Mouse (Mus musculus): ENCODE measurements around the gene Kcnh4. TPM values are rescaled to one million over a fixed set of nuclear protein-coding genes. Genes with fewer than 3 reads are reported as not detected.
A peak's percentile ranks its signal among the peaks of the same experiment; 100 is the strongest.

Kcnh4 gene
- total RNA-seq, 1 experiment from 2014 or later = not detected

GRCm38 (mm10) chr11:100738749-100739148, 21.0 kb downstream of the Kcnh4 start:
- ATAC-seq (replicated peaks; ENCODE audit: insufficient number of reproducible peaks, low FRiP score, low TSS enrichment, poor library complexity, severe bottlenecking) = no peak

DNA sequence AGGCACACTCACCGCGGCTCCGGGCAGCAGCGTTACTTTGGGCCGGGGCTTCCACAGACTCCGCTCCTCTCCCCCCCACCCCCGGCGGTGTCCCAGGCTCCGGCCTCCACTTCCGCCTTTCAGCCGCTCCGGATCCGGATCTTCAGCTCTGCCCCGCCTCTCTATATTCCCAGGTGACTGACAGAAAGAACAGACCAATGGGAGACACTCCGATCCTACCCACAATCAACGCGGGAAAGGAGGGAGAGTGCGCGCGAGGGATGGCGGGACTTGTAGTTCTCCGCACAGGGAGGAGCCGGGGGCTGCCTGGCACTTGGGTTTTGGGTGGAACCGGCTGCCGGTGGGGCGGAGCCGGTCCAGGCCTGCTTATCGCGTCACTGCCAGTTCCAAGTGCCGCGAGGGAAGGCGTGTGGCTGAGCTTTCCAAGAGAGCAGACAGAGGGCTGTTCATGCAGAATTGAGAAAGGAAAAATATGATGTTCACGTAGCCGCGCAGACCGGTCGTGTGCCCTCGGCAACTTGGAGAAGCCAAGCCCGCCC, 21.6 kb downstream of the Kcnh4 start, which contains the start of gene Rab5c:
Gene Rab5c, minus strand, starts transcription at position 150 of the 539 bp plus-strand sequence.
- peak; percentile 97 for ATAC-seq (replicated peaks; ENCODE audit: insufficient number of reproducible peaks, low FRiP score, low TSS enrichment, poor library complexity, severe bottlenecking)

GRCm38 (mm10) chr11:100737105-100737733, 22.5 kb downstream of the Kcnh4 start:
- ATAC-seq (replicated peaks; ENCODE audit: insufficient number of reproducible peaks, low FRiP score, low TSS enrichment, poor library complexity, severe bottlenecking) = no peak

- no peak for ATAC-seq (replicated peaks; ENCODE audit: insufficient number of reproducible peaks, low FRiP score, low TSS enrichment, poor library complexity, severe bottlenecking)
Measured at GRCm38 (mm10) chr11:100736746-100737080, 23.0 kb downstream of the Kcnh4 start.

GRCm38 (mm10) chr11:100735954-100736745, 23.6 kb downstream of the Kcnh4 start:
- ATAC-seq (replicated peaks; ENCODE audit: insufficient number of reproducible peaks, low FRiP score, low TSS enrichment, poor library complexity, severe bottlenecking) = no peak

- ATAC-seq (replicated peaks; ENCODE audit: insufficient number of reproducible peaks, low FRiP score, low TSS enrichment, poor library complexity, severe bottlenecking) = no peak
Measured at GRCm38 (mm10) chr11:100735134-100735865, 24.4 kb downstream of the Kcnh4 start.

GRCm38 (mm10) chr11:100730477-100731205, 29.1 kb downstream of the Kcnh4 start:
- ATAC-seq (replicated peaks; ENCODE audit: insufficient number of reproducible peaks, low FRiP score, low TSS enrichment, poor library complexity, severe bottlenecking) = no peak

GRCm38 (mm10) chr11:100729976-100730375, 29.8 kb downstream of the Kcnh4 start:
- no peak for ATAC-seq (replicated peaks; ENCODE audit: insufficient number of reproducible peaks, low FRiP score, low TSS enrichment, poor library complexity, severe bottlenecking)

DNA sequence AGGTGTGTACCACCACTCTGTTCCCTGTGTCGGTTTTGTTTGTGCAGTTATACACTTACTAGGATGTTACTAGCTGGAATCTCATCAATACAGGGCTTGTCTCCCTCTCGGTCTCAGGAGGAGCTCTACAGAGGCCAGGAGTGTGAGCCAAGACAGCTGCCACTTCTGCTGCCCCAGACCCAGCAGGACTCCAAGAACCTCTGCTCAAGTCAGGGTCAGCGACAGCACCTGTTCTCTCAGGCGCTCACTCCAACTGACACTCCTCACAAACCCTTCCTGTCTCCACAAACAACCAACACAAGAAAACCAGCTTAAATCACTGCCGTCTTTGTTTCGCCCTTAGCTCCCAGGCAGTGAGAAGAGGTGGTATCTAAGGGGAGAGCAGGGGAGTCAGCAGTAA, 31.1 kb downstream of the Kcnh4 start:
- no peak for ATAC-seq (replicated peaks; ENCODE audit: insufficient number of reproducible peaks, low FRiP score, low TSS enrichment, poor library complexity, severe bottlenecking)

DNA sequence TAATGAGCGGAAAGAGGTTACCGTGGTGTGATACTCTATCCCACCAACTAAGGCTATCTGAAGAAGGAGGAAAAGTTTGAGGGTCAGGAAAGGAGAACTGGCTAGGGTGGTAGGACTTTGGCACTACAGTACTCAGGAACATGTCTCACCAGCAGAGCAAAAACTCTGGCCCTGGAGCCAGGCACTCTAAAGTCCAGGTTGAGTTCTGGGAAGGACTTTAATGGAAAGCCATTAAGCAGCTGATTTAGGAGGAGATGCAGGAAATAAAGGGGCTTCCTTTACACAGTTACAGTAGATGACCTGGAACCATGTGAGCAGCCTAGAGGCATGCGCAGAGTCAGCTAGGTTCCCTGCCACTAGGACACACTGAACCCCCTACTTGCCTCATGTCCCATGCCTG, 32.5 kb downstream of the Kcnh4 start:
- ATAC-seq (replicated peaks; ENCODE audit: insufficient number of reproducible peaks, low FRiP score, low TSS enrichment, poor library complexity, severe bottlenecking) = no peak

GRCm38 (mm10) chr11:100724919-100725512, 34.7 kb downstream of the Kcnh4 start:
- ATAC-seq (replicated peaks; ENCODE audit: insufficient number of reproducible peaks, low FRiP score, low TSS enrichment, poor library complexity, severe bottlenecking) = no peak

GRCm38 (mm10) chr11:100722493-100723028, 37.2 kb downstream of the Kcnh4 start:
- ATAC-seq (replicated peaks; ENCODE audit: insufficient number of reproducible peaks, low FRiP score, low TSS enrichment, poor library complexity, severe bottlenecking) = no peak

GRCm38 (mm10) chr11:100721776-100722492, 37.8 kb downstream of the Kcnh4 start:
- no peak for ATAC-seq (replicated peaks; ENCODE audit: insufficient number of reproducible peaks, low FRiP score, low TSS enrichment, poor library complexity, severe bottlenecking)

GRCm38 (mm10) chr11:100721254-100721653, 38.5 kb downstream of the Kcnh4 start:
- ATAC-seq (replicated peaks; ENCODE audit: insufficient number of reproducible peaks, low FRiP score, low TSS enrichment, poor library complexity, severe bottlenecking) = no peak

DNA sequence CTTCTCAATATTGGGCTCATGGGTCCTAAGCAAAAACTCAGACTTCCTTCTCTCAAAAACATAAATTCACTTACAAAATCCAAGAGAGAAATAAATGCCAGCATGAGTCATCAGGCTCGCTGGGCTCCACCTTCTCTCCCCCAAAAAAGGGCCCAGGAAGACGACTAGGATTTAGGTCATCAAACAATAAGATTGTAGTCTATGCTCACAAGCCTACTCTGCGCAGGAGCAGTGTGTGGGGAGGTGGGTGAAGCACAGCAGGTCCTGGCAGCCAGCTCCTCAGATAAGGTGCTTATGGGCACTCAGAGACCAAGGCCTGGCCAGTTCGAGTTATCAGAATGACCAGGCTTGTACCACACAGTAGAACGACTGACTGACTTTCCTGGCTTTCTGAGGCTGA, 39.4 kb downstream of the Kcnh4 start:
- no peak for ATAC-seq (replicated peaks; ENCODE audit: insufficient number of reproducible peaks, low FRiP score, low TSS enrichment, poor library complexity, severe bottlenecking)

- no peak for ATAC-seq (replicated peaks; ENCODE audit: insufficient number of reproducible peaks, low FRiP score, low TSS enrichment, poor library complexity, severe bottlenecking)
Measured at GRCm38 (mm10) chr11:100719893-100720292, 39.8 kb downstream of the Kcnh4 start.

GRCm38 (mm10) chr11:100719312-100719711, 40.4 kb downstream of the Kcnh4 start:
- ATAC-seq (replicated peaks; ENCODE audit: insufficient number of reproducible peaks, low FRiP score, low TSS enrichment, poor library complexity, severe bottlenecking) = no peak

DNA sequence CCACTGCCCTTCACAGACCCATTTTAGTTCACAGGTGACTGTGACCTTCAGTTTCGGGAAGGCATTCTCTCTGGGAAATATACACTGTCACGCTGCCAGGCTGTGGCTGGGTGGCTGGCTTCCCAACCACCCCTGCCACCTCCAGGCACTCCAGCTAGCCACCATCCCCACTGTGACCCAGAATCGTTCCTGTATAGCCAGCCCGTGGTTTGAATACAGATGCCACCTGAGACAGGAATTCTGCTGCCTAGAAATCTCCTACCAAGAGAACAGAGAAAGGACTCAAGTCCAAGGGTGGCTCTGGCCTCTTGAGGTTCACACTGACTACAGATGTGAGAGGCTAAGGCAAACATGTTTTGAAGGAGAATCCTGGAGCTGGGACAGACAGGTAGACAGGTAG, 40.9 kb downstream of the Kcnh4 start:
- no peak for ATAC-seq (replicated peaks; ENCODE audit: insufficient number of reproducible peaks, low FRiP score, low TSS enrichment, poor library complexity, severe bottlenecking)
